Mouse (Mus musculus) thymus, adult 2 months (tissue): ENCODE data around the gene Tmem204.

ENCODE experiments used
- CTCF ChIP-seq: fragments of 200-500 bp; IDR thresholded peaks from 2 replicates; pipeline ENCODE4 v1.5.1; 2012; ENCODE audit warnings: mild to moderate bottlenecking, control low read depth, low read length, moderate library complexity, borderline replicate concordance; ENCODE audit not compliant: control insufficient read depth, poor library complexity, insufficient read depth; ENCODE audit errors: extremely low read depth
- POLR2A ChIP-seq: fragments of 200-500 bp; IDR thresholded peaks from 2 replicates; pipeline ENCODE4 v1.6.1; 2012; ENCODE audit warnings: mild to moderate bottlenecking, low read length, control low read depth, moderate library complexity; ENCODE audit not compliant: control insufficient read depth, poor library complexity, insufficient read depth; ENCODE audit errors: extremely low read depth

DNA sequence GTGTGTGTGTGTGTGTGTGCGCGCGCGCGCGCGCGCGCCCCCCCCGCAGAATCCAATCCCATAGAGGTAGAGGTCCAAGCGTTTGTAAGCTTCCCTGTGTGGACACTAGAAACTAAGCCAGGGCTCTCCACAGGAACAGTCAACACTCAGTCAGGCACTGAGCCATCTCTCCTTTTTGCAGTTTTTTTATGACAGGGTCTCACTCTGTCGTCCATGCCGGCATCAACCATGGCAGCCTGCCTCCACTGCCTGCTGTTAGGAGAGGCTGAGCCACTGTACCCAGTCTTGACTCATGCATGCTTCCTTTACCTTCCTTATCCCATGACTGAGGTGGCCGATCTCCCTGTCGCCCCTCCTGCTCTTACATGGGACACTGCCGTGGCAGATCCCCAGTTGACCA, 24.4 kb upstream of the Tmem204 start:
- TF ChIP-seq CTCF (no peak), POLR2A (no peak)
